Mouse (Mus musculus) midbrain, embryonic 12.5 days (tissue): ENCODE data around the gene AW549877. TPM values are rescaled to one million over a fixed set of nuclear protein-coding genes. Genes with fewer than 3 reads are reported as not detected.

ENCODE experiments used
- polyA plus RNA-seq: library from polyadenylated mRNA; unstranded; fragments of >200 nt; fragmentation: Nextera tagmentation; extraction: Ambion mirVana; gene quantifications from 2 replicates; pipeline ENCODE4 v1.2.1, GENCODE M21; 2016

The AW549877 gene
- polyA plus RNA-seq, 1 experiment from 2014 or later, result 60.1 TPM

Other genes with a start within 250 kb of the AW549877 start
- gene Fbxo4, start 16.2 kb downstream of the AW549877 start, polyA plus RNA-seq, result 6.6 and 7.8 TPM in 2 replicates
- gene Oxct1, start 30.6 kb upstream of the AW549877 start, polyA plus RNA-seq, result 187 and 201 TPM in 2 replicates